Mouse (Mus musculus) splenic B cell, adult 2 months (primary cell): Measurements from ENCODE around the gene Nr5a2.
"Not testable (repeated sequence)": the region's sequence is repeated elsewhere in the genome, so short reads cannot be mapped to it uniquely, and the experiment has no call there.

Source experiments
- DNase-seq: peaks from one replicate; pipeline ENCODE4 v3.0.0-alpha.2; 2011; ENCODE audit warnings: low read depth, low spot score
- H3K27me3 ChIP-seq: 2 replicates; pipeline ENCODE4 v1.6.1; 2012; ENCODE audit warnings: mild to moderate bottlenecking, low read length, moderate library complexity, mixed read lengths; ENCODE audit not compliant: control insufficient read depth, poor library complexity, insufficient read depth, severe bottlenecking
- H3K36me3 ChIP-seq: 2 replicates; pipeline ENCODE4 v1.6.1; 2012; ENCODE audit warnings: mild to moderate bottlenecking, low read length, moderate library complexity, mixed read lengths; ENCODE audit not compliant: control insufficient read depth, poor library complexity, insufficient read depth, severe bottlenecking

Nr5a2 gene

GRCm38 (mm10) chr1:136796361-136797090, 163.7 kb downstream of the Nr5a2 start:
- Histone ChIP-seq H3K36me3 (no peaks in the 10 kb centered on the region), H3K27me3 (no peaks in the 10 kb centered on the region)
- no peak for DNase-seq

- H3K36me3 ChIP-seq, H3K27me3 ChIP-seq, DNase-seq: not testable (repeated sequence)
Measured at GRCm38 (mm10) chr1:136792957-136793883, 167.0 kb downstream of the Nr5a2 start.
